Mouse (Mus musculus) limb, embryonic 10.5 days (tissue): ENCODE results near the gene Phf21a. TPM values are rescaled to one million over a fixed set of nuclear protein-coding genes. Genes with fewer than 3 reads are reported as not detected.
A peak's percentile ranks its signal among the peaks of the same experiment; 100 is the strongest.

Experiments used
- DNase-seq: peaks from one replicate; pipeline ENCODE4 v3.0.0-alpha.2; 2017; ENCODE audit warnings: low spot score
- H3K27ac ChIP-seq: fragments of 300-500 bp; sonication (generic); 2 replicates; pipeline ENCODE4 v1.5.1; 2016; ENCODE audit warnings: mild to moderate bottlenecking
- H3K27me3 ChIP-seq: fragments of 300-500 bp; sonication (generic); 2 replicates; pipeline ENCODE4 v1.6.1; 2016; ENCODE audit warnings: low read depth, mild to moderate bottlenecking; ENCODE audit not compliant: poor library complexity, severe bottlenecking
- H3K36me3 ChIP-seq: fragments of 300-500 bp; sonication (generic); 2 replicates; pipeline ENCODE4 v1.6.1; 2016; ENCODE audit warnings: mild to moderate bottlenecking, moderate library complexity
- H3K4me1 ChIP-seq: fragments of 300-500 bp; sonication (generic); 2 replicates; pipeline ENCODE4 v1.6.1; 2016
- H3K4me3 ChIP-seq: fragments of 300-500 bp; sonication (generic); 2 replicates; pipeline ENCODE4 v1.5.1; 2016; ENCODE audit warnings: mild to moderate bottlenecking, moderate library complexity
- H3K9me3 ChIP-seq: fragments of 300-500 bp; sonication (generic); replicated peaks from 2 replicates; pipeline ENCODE4 v1.6.1; 2016; ENCODE audit warnings: mild to moderate bottlenecking
- WGBS: fragments of 180-500 bp; shearing (Covaris S2); methylation state at CpG from one replicate; pipeline ENCODE4 v1.1.7; 2016; 5-methylcytosine and 5-hydroxymethylcytosine counted together
- polyA plus RNA-seq: library from polyadenylated mRNA; unstranded; fragments of >200 nt; fragmentation: Nextera tagmentation; extraction: Ambion mirVana; gene quantifications from 2 replicates; pipeline ENCODE4 v1.2.1, GENCODE M21; 2016

Gene Phf21a
- polyA plus RNA-seq, 1 experiment from 2014 or later: 40.2 TPM

DNA sequence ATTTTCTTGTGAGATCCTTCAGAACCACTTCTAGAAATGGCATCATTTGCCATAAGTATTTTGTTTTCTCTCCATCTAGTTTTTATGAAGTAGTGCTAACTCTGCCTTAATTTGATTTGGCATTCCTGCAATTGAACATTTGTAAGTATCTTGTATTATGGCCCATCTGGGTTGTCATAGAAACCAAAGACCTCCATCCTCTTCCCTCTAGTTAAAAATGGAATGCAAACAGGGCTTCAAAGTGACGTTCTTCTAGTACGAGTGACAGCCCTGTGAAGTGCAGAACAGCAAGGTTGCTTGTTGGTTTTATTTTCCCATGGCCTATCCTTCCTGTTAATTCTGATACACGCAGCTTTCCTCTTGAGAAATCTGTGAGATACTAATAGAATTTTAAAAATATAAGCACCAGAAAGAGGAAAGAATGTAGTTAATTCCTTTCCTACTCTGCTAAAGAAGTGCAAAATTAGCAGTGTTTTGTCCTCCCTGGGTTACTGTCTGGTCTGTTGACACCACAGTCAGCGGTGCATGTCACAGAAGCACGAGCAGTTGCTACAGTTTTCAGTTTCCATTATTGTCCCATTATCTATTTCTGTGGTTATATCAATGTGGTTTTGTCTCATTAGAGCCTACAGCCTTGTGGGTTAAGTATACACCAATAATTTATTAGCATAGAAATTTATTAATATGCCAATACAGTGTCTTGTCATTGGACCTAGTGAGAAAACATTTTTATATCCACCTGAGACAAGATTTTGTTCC is 209.1 kb downstream of the Phf21a start:
- DNase-seq: no peak
- H3K27ac ChIP-seq: no peak overlapping the region
- H3K9me3 ChIP-seq: no peaks in the 10 kb centered on the region
- H3K27me3 ChIP-seq: no peaks in the 10 kb centered on the region
- no peaks in the 10 kb centered on the region for H3K4me1 ChIP-seq
- H3K36me3 ChIP-seq: no peaks in the 10 kb centered on the region
- WGBS: 79% methylated on average over 5 of the region's 5 CpGs
- no peak overlapping the region for H3K4me3 ChIP-seq

DNA sequence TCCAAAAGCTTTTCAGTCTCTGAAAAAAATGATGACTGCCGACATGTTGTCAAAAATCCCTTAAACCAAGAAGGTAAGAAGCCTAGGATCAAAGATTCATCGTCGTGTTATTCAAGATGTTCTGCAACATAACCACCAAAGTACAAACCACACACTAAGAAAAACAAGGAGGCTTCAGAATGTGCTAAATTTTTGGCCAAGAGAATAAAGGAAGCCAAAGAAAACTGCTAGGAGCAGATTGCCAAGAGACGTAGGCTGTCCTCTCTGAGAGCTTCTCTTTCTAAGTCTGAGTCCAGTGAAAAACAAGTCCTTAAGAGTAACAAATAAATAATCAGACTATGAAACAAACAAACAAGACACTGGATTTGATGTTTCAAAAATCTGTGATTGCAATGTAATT is 219.6 kb downstream of the Phf21a start:
- Histone ChIP-seq H3K27me3 (no peaks in the 10 kb centered on the region), H3K9me3 (no peaks in the 10 kb centered on the region), H3K4me1 (no peaks in the 10 kb centered on the region), H3K4me3 (no peak overlapping the region), H3K36me3 (peaks cover 15% of the 10 kb centered on the region), H3K27ac (no peak overlapping the region)
- DNase-seq: no peak
- WGBS: 93% methylated on average over 4 of the region's 4 CpGs

DNA sequence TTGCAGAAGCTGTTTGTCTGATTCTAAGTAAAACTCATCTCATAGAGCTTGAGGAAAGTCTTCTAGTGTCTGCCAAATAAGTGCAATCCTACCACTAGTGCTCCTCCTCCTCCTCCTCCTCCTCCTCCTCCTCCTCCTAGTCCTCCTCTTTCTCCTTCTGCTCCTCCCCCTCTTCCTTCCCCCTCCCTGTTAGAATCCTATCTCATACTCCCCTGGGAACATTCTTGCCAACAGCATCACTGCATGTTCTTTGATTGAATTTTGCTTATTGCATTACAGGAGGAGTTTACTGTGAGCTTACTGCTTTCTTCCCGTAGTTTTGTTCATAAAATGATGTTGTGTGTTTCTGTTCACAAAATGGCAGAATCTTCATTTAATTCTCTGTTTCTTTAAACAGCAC is 221.1 kb downstream of the Phf21a start:
- no peak overlapping the region for H3K4me3 ChIP-seq
- no peak overlapping the region for H3K27ac ChIP-seq
- no peak for DNase-seq
- H3K9me3 ChIP-seq: no peaks in the 10 kb centered on the region
- H3K4me1 ChIP-seq: no peaks in the 10 kb centered on the region
- H3K27me3 ChIP-seq: no peaks in the 10 kb centered on the region
- WGBS: 95% methylated on average over 1 of the region's 1 CpGs
- H3K36me3 ChIP-seq: peaks cover 15% of the 10 kb centered on the region

DNA sequence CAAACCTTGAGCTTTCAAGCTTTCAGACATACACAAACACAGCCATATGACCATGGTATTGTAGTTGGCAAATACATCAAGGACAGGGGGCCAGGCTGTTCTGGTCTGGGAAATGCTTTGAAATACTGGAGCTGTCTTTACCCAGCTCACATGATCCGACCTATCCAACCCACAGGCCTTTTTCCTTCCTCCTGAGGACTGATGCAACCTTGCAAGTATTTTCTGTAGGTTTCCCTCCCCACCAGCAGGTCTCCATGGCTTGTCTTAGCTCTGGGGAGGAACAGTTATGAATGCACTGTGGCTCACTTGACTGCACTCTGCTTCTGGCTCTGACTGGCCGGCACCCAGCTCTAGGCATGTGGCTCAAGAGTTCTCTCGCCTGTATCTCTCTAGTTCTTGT is 223.7 kb downstream of the Phf21a start:
- 89% methylated on average over 3 of the region's 3 CpGs for WGBS
- no peak for DNase-seq
- H3K9me3 ChIP-seq: no peaks in the 10 kb centered on the region
- H3K4me1 ChIP-seq: no peaks in the 10 kb centered on the region
- H3K36me3 ChIP-seq: peaks cover 17% of the 10 kb centered on the region
- H3K27ac ChIP-seq: no peak overlapping the region
- no peak overlapping the region for H3K4me3 ChIP-seq
- no peaks in the 10 kb centered on the region for H3K27me3 ChIP-seq

DNA sequence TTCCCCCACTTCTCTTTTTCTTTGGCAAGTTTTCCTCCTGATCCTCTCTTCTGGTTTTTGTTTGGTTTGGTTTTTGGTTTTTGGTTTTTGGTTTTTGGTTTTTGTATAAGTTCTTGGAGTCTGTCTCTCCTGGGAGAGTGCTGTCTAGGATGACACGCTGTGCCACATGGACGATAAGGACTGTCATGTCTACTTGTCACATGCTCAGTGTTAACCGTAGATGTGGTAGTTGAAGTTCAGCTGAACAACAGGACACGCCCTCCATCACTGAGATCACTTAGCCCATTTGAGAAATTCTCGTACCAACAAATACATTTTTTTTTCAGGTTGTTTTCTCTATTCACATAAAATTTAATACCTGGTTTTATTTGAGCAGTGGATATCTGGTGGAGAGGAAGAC is 224.3 kb downstream of the Phf21a start:
- no peaks in the 10 kb centered on the region for H3K27me3 ChIP-seq
- peaks cover 23% of the 10 kb centered on the region for H3K36me3 ChIP-seq
- no peak overlapping the region for H3K27ac ChIP-seq
- H3K4me1 ChIP-seq: no peaks in the 10 kb centered on the region
- 94% methylated on average over 5 of the region's 5 CpGs for WGBS
- H3K9me3 ChIP-seq: no peaks in the 10 kb centered on the region
- no peak for DNase-seq
- no peak overlapping the region for H3K4me3 ChIP-seq

DNA sequence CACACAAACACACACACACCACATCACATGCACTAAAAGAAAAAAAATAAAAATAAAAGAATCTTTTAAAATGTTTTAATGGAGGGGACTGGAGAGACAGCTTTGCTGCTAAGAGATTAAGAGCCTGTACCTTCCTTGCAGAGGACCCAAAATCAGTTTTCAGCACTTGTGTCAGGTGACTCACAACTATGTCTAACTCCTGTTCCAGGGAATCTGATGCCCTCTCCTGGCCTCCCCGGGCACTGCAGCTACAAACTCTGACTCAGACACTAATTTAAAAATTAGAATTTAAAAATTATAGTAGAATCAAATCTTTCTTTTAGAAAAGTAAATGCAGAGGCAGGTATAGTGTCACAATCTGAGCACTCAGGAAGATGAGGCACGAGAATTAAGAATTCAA is 229.8 kb downstream of the Phf21a start:
- Histone ChIP-seq H3K27ac (no peak overlapping the region), H3K4me1 (no peaks in the 10 kb centered on the region), H3K27me3 (no peaks in the 10 kb centered on the region), H3K36me3 (peaks cover 63% of the 10 kb centered on the region), H3K9me3 (no peaks in the 10 kb centered on the region), H3K4me3 (no peak overlapping the region)
- 88% methylated on average over 2 of the region's 2 CpGs for WGBS
- peak; percentile 47 for DNase-seq

DNA sequence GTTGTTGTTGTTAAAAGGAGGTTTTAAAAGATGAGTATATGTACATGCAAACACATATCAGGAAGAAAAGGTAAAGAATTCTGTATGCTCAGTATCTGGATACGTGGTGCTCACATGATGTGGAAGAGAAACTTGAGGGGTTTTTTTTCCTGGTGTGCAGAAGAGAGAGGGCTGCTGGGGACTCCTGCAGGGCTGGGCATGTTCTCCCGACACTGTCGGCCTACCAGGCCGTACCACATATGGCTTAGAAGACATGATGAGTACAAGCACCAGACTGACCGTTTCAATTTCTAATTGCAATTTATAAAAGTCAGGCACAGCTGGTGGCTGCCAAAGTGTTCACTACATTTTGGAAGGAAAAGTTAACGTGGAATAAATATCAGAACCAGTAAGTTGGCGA is 232.8 kb downstream of the Phf21a start:
- H3K4me3 ChIP-seq: no peak overlapping the region
- H3K27me3 ChIP-seq: no peaks in the 10 kb centered on the region
- DNase-seq: no peak
- WGBS: 92% methylated on average over 7 of the region's 7 CpGs
- H3K4me1 ChIP-seq: no peaks in the 10 kb centered on the region
- no peak overlapping the region for H3K27ac ChIP-seq
- H3K9me3 ChIP-seq: no peaks in the 10 kb centered on the region
- H3K36me3 ChIP-seq: peaks cover 87% of the 10 kb centered on the region

DNA sequence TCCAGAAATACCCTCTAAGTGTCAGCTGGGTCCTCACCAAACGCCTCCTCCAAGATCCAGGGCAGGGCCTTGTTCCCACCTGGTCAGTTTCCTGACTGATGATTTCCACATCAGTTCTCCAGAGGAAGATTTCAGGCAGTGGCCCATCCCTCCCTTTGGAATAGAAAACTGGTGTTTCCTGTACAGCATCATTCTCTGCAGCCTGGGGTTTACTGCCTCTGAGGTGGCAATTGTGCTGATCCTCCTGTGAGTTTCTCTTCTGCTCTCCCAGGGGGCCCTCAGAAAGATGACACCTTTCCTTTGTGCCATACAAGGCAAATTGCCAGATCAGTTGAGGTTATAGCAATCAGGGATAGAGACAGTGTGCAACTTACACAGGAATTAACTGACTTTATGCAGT is 233.3 kb downstream of the Phf21a start:
- Histone ChIP-seq H3K4me1 (no peaks in the 10 kb centered on the region), H3K4me3 (no peak overlapping the region), H3K36me3 (peaks cover 88% of the 10 kb centered on the region), H3K27ac (no peak overlapping the region), H3K27me3 (no peaks in the 10 kb centered on the region), H3K9me3 (no peaks in the 10 kb centered on the region)
- WGBS: 66% methylated on average over 1 of the region's 1 CpGs
- no peak for DNase-seq

DNA sequence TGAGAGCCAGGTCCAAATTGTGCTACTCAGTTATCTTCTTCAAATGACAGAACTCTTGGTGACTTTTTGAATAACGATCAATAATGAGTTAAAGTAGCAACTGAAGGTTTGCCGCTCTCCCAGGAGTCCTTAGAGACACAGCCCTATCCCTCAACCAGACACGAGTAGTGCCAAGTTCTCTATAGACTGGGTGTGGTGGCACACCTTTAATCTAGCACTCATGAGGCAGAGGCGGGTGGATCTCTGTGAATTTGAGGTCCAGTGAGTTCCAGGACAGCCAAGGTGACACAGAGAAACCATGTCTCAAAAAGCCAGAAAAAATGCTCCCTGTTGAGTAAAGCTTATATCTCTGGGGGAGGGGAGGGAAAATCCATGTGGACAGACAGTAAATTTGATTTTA is 234.7 kb downstream of the Phf21a start:
- peaks cover 87% of the 10 kb centered on the region for H3K36me3 ChIP-seq
- 92% methylated on average over 4 of the region's 4 CpGs for WGBS

DNA sequence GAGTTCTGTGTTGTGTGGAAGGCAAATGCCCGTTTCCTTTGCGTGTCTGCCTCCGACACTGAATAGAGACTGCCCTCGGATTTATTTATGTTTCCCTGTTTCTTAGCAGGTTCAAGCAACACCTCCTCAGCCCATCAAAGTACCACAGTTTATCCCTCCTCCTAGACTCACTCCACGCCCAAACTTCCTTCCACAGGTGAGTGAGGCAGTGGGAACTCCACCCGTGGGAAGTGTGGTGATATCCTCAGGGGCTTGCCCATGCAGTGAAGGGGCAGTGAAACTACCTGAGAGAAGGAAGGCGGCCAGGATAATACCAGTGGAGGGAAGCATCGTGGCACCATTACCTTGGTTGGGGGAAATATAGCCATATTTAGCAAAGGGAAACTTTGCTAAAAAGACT is 235.3 kb downstream of the Phf21a start:
- no peak for DNase-seq
- WGBS: 93% methylated on average over 8 of the region's 8 CpGs

More for the DNA sequence above, 234.7 kb downstream of the Phf21a start:
- Histone ChIP-seq H3K27me3 (no peaks in the 10 kb centered on the region), H3K4me1 (no peaks in the 10 kb centered on the region), H3K4me3 (no peak overlapping the region), H3K9me3 (no peaks in the 10 kb centered on the region), H3K27ac (no peak overlapping the region)
- DNase-seq: no peak

DNA sequence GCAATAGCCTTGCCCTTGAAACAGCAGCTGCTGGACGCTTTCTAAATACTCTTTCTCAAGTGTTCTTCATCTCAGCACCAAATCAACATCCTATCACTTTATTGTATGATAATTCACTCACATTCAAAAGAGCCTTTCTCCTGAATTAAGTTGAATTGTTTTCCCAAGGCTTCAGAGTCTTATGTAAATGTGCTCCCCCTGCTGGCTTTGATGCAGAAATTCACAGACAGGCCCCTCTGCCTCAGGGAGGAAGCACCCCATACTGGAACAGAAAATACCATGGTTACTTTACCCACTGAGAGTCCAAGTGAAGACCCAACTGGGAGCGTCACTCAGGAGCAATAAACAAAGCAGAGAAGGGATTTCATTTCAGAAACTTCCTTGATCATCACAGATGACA is 237.9 kb downstream of the Phf21a start:
- H3K36me3 ChIP-seq: peaks cover 93% of the 10 kb centered on the region

More for the DNA sequence above, 235.3 kb downstream of the Phf21a start:
- Histone ChIP-seq H3K36me3 (peaks cover 87% of the 10 kb centered on the region), H3K27ac (no peak overlapping the region), H3K4me3 (no peak overlapping the region), H3K4me1 (no peaks in the 10 kb centered on the region), H3K9me3 (no peaks in the 10 kb centered on the region), H3K27me3 (no peaks in the 10 kb centered on the region)

DNA sequence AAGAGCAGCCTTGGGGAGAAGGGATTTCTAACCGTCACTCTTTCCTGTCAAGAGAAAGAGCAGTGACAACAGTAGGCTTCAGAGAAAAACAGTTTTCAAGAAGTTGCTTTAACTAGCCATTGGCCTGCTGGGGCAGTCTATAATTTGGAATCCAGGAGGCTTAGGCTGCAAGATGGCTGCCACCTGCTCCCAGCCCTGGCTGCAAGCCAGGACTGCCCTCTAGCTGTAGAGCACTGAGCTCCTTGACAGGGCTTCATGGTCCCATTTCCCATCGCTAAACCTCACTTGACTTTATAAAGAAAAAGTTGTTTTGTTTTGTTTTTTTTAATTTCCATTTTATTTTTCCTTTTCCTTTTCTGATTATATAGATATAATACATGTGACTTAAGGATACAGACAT is 238.5 kb downstream of the Phf21a start:
- Histone ChIP-seq H3K4me1 (no peaks in the 10 kb centered on the region), H3K4me3 (no peak overlapping the region), H3K9me3 (no peaks in the 10 kb centered on the region), H3K36me3 (peaks cover 91% of the 10 kb centered on the region), H3K27me3 (no peaks in the 10 kb centered on the region), H3K27ac (no peak overlapping the region)
- WGBS: 89% methylated on average over 2 of the region's 2 CpGs
- no peak for DNase-seq

More for the DNA sequence above, 237.9 kb downstream of the Phf21a start:
- Histone ChIP-seq H3K27ac (no peak overlapping the region), H3K27me3 (no peaks in the 10 kb centered on the region), H3K4me3 (no peak overlapping the region), H3K9me3 (no peaks in the 10 kb centered on the region), H3K4me1 (no peaks in the 10 kb centered on the region)
- 66% methylated on average over 2 of the region's 2 CpGs for WGBS
- no peak for DNase-seq

DNA sequence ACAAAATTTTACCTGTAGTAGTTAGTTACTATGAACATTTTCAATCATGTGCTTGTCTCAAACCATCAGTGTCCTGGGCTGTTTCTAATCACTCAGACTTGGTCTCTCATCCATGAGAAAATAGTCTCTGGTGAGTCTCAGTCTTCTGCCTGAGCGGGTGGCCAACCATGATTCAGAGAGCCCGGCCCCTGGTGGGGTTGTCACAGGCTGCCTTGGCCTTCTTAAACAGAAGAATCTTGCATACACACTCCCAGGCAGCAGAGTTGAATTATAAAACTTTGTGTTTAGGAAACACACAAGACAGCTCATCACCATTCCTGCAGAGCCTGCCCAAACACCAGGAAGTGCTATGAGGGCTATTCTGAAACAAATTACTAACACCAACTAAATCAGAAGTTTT is 239.0 kb downstream of the Phf21a start:
- Histone ChIP-seq H3K4me1 (no peaks in the 10 kb centered on the region), H3K36me3 (peaks cover 90% of the 10 kb centered on the region), H3K9me3 (no peaks in the 10 kb centered on the region), H3K4me3 (no peak overlapping the region), H3K27ac (no peak overlapping the region), H3K27me3 (no peaks in the 10 kb centered on the region)
- WGBS: 92% methylated on average over 2 of the region's 2 CpGs
- DNase-seq: no peak

DNA sequence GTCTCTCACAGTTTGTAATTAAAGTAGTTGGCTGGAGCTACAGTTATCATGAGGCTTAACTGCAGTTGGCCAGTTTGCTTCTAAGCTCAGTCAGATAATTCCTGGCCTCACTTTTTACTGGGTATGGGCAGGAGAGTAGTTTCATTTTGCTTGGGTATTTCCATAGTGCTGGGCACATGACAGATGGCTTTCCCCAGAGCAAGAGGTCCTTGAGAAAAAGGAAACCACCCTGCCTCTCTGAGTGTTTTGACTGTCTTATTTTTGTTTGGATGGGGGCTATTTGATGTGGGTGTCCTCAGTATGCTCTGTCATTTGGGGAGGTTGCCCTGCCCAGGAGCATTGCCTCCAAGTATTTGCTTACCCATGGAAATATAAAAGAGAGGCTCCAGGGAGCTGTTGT is 249.5 kb downstream of the Phf21a start:
- no peaks in the 10 kb centered on the region for H3K27me3 ChIP-seq
- DNase-seq: no peak
- no peak overlapping the region for H3K27ac ChIP-seq
- H3K36me3 ChIP-seq: peaks cover 72% of the 10 kb centered on the region
- no peaks in the 10 kb centered on the region for H3K9me3 ChIP-seq
- H3K4me3 ChIP-seq: no peak overlapping the region
- H3K4me1 ChIP-seq: no peaks in the 10 kb centered on the region
